In the genomic region with DNA sequence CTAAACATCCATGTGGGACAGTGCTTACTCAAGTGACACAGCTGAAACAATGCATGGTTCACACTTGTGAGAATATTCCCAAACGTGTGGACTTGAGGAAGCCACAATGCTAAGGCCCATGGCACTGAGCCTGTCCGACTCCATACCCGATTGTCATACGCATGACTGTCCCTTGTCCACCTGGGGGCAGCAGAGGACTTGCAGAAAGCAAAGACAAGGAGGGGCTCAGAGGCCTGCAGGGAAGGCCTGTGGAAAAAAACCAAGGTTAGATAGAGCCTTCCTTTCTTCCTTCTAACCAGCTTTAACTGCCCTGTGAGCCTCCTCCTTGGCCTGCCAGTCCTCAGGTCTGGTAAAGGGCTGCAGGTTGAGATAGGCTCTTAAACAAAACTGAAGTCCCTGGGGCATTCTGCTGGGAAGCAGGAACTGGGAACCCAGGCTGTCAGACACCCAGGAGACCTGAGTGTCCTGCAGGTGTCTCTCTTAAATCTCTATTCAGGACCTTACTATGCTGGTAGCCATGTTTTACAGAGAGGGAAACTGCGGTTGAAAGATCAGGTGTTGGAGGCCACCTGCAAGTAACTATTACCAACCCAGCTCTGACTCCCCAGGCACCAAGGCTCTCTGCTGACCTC, we compare ENCODE assay signal across 9 mouse cellular contexts. TPM values are rescaled to one million over a fixed set of nuclear protein-coding genes. Genes with fewer than 3 reads are reported as not detected.
DNase-seq lines count a peak whose midpoint lies in the region; ATAC-seq and TF ChIP-seq lines count a peak whose summit lies in the region.
"Had no signal": no experiment of that assay in that cellular context is flagged by ENCODE, and none has a peak within 500 bp of the region (broad histone marks: within the 10 kb centered on the region; RNA-seq: fewer than 3 reads in every experiment).

No protein-coding gene starts in this region.

- peak; percentile 84 for ATAC-seq in hindbrain, embryonic 11.5 days (ENCODE audit: low FRiP score)
- ATAC-seq in lung, postnatal 0 days, result peak; percentile 88

- H3K27ac ChIP-seq in hindbrain, embryonic 11.5 days (ENCODE audit: low read depth, low read length), result no peak overlapping the region
- no peak overlapping the region for H3K27ac ChIP-seq in lung, postnatal 0 days (ENCODE audit: low read length)
- H3K27ac ChIP-seq: liver, embryonic 15.5 days had no signal

- H3K4me1 ChIP-seq in hindbrain, embryonic 11.5 days (replicated peaks; ENCODE audit: control insufficient read depth, insufficient read depth, low read length), result no peaks in the 10 kb centered on the region
- no peaks in the 10 kb centered on the region for H3K4me1 ChIP-seq in lung, postnatal 0 days (ENCODE audit: insufficient read depth, low read depth, low read length)

- peak; percentile 97 for TF ChIP-seq CTCF in lung, postnatal 0 days (IDR thresholded peaks at IDR 0.05)

- H3K36me3 ChIP-seq in hindbrain, embryonic 11.5 days (ENCODE audit: control insufficient read depth, insufficient read depth, low read length), result no peaks in the 10 kb centered on the region
- H3K36me3 ChIP-seq in lung, postnatal 0 days (ENCODE audit: insufficient read depth, low read length), result no peaks in the 10 kb centered on the region
- H3K36me3 ChIP-seq: liver, embryonic 15.5 days had no signal

- H3K9ac ChIP-seq in hindbrain, embryonic 11.5 days (ENCODE audit: low read depth, low read length), result no peak overlapping the region
- no peak overlapping the region for H3K9ac ChIP-seq in lung, postnatal 0 days (replicated peaks; ENCODE audit: low read depth)
- H3K9ac ChIP-seq: liver, embryonic 15.5 days had no signal

- DNase-seq in MN1 (ENCODE audit: low spot score), result peak; percentile 19
- DNase-seq in cerebellum, adult 9-10 months, result peak; percentile 61
- DNase-seq in frontal cortex, postnatal 10 days (ENCODE audit: low spot score in 2 of 2), result peak; percentile 64 to 80
- peak; percentile 90 for DNase-seq in hindbrain, embryonic 11.5 days (ENCODE audit: low spot score)
- DNase-seq in layer of hippocampus, adult 9-11 months, result peak; percentile 82
- peak; percentile 94 for DNase-seq in lung, postnatal 0 days (ENCODE audit: low spot score)
- DNase-seq in retina, postnatal 7 days (ENCODE audit: low read depth, low spot score), result peak; percentile 75
- DNase-seq in thymus, postnatal 4 days, result peak; percentile 95

- no peak overlapping the region for H3K4me3 ChIP-seq in hindbrain, embryonic 11.5 days (ENCODE audit: low read depth, low read length)
- H3K4me3 ChIP-seq in lung, postnatal 0 days (ENCODE audit: low read depth, low read length), result no peak overlapping the region
- H3K4me3 ChIP-seq: liver, embryonic 15.5 days had no signal

- H3K27me3 ChIP-seq in hindbrain, embryonic 11.5 days (ENCODE audit: control insufficient read depth, insufficient read depth, low read length), result no peaks in the 10 kb centered on the region
- H3K27me3 ChIP-seq in lung, postnatal 0 days (replicated peaks; ENCODE audit: insufficient read depth, low read length), result no peaks in the 10 kb centered on the region
- H3K27me3 ChIP-seq: liver, embryonic 15.5 days had no signal

- no peak for TF ChIP-seq EP300 in lung, postnatal 0 days (IDR thresholded peaks at IDR 0.05)

- H3K9me3 ChIP-seq in hindbrain, embryonic 11.5 days (ENCODE audit: control insufficient read depth, low read length), result no peaks in the 10 kb centered on the region
- H3K9me3 ChIP-seq in lung, postnatal 0 days (ENCODE audit: low read length), result no peaks in the 10 kb centered on the region
- H3K9me3 ChIP-seq: liver, embryonic 15.5 days had no signal

- WGBS in hindbrain, embryonic 11.5 days, result 17% methylated on average over 5 of the region's 5 CpGs
- WGBS in lung, postnatal 0 days, result 9% methylated on average over 5 of the region's 5 CpGs

- H3K4me2 ChIP-seq in hindbrain, embryonic 11.5 days (replicated peaks; ENCODE audit: low read depth, low read length), result no peak overlapping the region
- no peak overlapping the region for H3K4me2 ChIP-seq in lung, postnatal 0 days (replicated peaks; ENCODE audit: low read depth, low read length)
- H3K4me2 ChIP-seq: liver, embryonic 15.5 days had no signal

RNA-seq across cellular contexts. Expression of a gene that starts 4.5 kb away (rescaled TPM):
- polyA plus RNA-seq in hindbrain, embryonic 11.5 days (2014; fragmentation: Nextera tagmentation; extraction: Ambion mirVana), result 0.31 TPM in 1 of 2 replicates, not detected in the other
- 0.11 and 0.33 TPM in 2 replicates for polyA plus RNA-seq in lung, postnatal 0 days (2015; fragmentation: Nextera tagmentation; extraction: Ambion mirVana)

RNA-seq across cellular contexts. Expression of a gene that starts 12.9 kb away (rescaled TPM):
- polyA plus RNA-seq in hindbrain, embryonic 11.5 days (2014; fragmentation: Nextera tagmentation; extraction: Ambion mirVana), result not detected in 2 replicates
- polyA plus RNA-seq in lung, postnatal 0 days (2015; fragmentation: Nextera tagmentation; extraction: Ambion mirVana), result not detected in 2 replicates

RNA-seq across cellular contexts. Expression of a gene that starts 54.7 kb away (rescaled TPM):
- polyA plus RNA-seq in hindbrain, embryonic 11.5 days (2014; fragmentation: Nextera tagmentation; extraction: Ambion mirVana), result 3.7 and 4.4 TPM in 2 replicates
- polyA plus RNA-seq in lung, postnatal 0 days (2015; fragmentation: Nextera tagmentation; extraction: Ambion mirVana), result 7.2 and 9.1 TPM in 2 replicates

Comparison
In these comparisons a context has a peak if more than half of its experiments do, and no peak if none do; other contexts are left out.
1. DNase-seq: peak in every context shown above with its lines; median percentile 95 in thymus, postnatal 4 days; 94 in lung, postnatal 0 days; 90 in hindbrain, embryonic 11.5 days; 82 in layer of hippocampus, adult 9-11 months; 75 in retina, postnatal 7 days; 72 in frontal cortex, postnatal 10 days; 61 in cerebellum, adult 9-10 months; 19 in MN1.